Mouse (Mus musculus) CD4-positive helper T cell, adult 2 months (primary cell): ENCODE data around the gene As3mt.
"Not testable (repeated sequence)": the region's sequence is repeated elsewhere in the genome, so short reads cannot be mapped to it uniquely, and the experiment has no call there.

Source experiments
- DNase-seq: peaks from one replicate; pipeline ENCODE4 v3.0.0-alpha.2; 2012; ENCODE audit warnings: low read depth, missing footprints, low spot score

Gene As3mt

DNA sequence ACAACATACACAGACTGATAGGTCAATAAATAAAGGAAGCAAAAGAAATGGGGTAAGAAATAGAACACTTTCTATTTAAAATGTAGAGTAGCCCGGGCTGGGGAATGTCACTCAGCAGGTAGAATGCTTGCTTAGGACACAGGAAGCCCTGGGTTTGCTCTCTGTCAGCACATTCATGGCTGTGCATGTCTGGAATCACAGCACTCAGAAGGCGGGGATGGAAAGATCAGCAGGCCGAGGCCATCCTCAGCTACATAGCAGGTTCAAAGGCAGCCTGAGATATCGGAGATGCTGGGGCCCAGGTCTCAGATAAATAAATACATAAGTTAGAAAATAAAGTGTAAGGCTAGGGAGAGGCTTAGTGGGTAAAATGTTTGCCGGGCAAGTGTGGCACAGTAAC is 45.0 kb downstream of the As3mt start:
- DNase-seq = no peak

DNA sequence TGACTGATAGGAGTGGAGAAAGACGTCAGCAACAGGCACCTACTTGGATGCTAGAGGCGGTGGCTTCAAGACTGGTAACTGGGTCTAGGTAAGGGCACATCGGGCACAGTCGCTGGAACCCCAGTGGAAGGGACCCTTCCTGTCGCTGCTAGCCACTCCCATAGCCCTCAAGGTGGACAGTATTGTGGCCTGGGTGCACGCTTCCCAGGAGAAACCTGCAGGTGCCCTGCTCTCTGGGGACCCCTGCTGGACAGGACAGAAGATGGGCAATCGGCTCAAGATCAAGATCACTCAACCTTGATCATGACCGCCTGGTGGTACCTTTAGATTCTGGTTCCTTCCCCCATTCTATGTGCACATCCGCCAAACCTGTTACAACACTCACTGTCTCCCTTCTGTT is 47.8 kb downstream of the As3mt start:
- peak; percentile 29 for DNase-seq

- no peak for DNase-seq
Observed at GRCm38 (mm10) chr19:46756221-46756620, 49.0 kb downstream of the As3mt start.

DNA sequence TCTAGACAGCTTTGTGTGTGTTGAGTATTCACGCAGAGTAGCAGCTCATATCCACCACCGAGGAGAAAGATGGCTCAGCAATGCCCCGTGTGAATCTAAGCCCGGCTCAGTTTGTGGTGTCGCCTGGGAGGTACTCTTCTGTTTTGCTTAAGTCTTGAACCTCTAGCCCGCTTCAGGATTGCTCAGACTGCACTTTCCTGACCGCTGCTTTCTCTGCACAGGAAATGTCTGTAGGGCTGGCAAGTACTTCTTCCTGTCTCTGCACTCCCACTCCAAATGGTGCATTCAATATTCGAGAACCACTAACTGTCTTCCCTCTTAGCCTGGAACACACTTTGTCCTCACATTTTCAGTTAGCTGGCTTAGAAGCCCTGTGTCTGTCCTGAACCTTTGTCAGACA is 51.8 kb downstream of the As3mt start:
- peak; percentile 40 for DNase-seq

DNA sequence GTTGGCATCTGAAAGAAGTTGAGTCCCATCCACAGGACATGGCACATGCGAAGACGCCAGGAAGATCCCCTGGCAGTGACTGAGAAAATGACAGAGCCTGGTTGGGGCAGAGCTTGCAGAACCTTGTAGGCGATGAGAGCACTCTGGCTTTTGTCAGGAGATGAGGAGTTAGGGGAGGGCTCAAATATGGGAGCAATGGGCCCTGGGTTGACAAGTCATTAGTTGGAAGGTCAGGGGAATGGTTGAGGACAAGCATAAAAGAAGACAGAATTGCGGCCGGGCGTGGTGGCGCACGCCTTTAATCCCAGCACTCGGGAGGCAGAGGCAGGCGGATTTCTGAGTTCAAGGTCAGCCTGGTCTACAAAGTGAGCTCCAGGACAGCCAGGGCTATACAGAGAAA is 52.7 kb downstream of the As3mt start:
- DNase-seq = not testable (repeated sequence)

DNA sequence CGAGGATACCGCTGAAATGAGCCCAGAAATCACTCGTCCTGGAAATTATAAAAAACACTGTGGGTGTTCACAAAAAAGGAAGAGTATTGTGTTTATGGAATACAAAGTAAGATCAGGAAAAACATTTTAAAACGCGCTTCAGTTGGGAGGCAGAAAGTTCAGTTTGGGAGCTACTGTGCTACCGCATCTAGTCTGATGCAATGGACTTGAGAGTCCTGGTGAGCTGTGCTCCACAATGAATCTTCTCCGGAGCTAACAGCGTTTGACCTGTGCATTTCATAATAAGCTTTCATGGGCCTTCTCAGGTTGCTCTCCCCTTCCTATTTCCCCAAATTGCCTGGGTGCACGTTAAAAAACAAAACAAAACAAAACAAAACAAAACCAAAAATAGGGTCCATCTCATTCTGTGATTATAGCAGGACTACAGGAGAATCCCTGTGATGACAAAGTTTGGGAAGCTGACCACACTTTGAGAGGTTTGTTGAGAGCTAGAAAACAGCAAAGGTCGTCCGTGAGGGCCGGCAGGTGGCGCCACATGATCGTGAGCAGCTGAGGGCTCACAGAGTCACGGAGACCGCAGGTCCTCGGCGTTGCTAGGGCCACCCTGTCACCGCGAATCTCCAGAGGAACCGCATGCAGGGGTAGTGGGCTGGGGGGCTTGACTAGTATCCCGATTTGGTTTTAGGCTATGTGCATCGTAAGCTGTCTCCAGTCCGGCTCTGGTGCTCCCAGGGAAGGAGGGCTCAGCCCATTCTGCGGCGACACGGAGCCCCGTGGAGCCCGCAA is 53.3 kb downstream of the As3mt start:
- DNase-seq = peak; percentile 89

DNA sequence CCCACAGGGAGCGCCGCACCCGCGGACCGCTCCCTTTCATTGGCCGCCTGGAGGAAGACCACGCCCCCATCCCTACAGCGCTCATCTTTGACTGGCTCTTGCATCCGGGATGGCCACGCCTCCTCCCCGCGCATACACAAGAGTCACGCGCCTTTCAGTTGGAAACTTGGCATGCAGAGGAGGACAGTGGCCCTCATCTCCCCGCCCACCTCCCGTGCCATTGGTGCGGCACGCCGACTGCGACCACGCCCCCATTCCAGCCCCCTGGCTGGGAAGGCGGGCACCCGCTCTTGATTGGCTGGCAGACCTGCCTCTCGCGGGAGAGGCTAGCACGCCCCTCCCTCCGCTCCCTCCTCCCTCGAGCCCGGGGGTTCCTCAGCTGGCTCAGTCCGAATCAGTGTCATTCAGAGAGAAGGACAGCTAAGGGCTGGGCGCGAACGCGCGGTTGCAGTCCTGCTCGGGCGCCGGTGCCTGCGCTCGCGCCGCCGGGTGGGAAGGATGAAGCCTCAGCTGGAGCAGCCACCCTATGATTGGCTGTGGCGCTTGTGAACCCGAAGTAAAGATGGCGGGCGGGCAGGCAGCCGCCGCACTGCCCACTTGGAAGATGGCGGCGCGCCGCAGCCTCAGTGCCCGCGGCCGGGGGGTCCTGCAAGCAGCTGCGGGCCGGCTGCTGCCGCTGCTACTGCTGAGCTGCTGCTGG is 54.1 kb downstream of the As3mt start, which contains the start of gene Cnnm2:
TSS of gene Cnnm2 (plus strand) at position 350 of the 700 bp plus-strand sequence.
- peak; percentile 100 for DNase-seq

- DNase-seq = no peak
Observed at GRCm38 (mm10) chr19:46761971-46762290, 54.7 kb downstream of the As3mt start.

DNA sequence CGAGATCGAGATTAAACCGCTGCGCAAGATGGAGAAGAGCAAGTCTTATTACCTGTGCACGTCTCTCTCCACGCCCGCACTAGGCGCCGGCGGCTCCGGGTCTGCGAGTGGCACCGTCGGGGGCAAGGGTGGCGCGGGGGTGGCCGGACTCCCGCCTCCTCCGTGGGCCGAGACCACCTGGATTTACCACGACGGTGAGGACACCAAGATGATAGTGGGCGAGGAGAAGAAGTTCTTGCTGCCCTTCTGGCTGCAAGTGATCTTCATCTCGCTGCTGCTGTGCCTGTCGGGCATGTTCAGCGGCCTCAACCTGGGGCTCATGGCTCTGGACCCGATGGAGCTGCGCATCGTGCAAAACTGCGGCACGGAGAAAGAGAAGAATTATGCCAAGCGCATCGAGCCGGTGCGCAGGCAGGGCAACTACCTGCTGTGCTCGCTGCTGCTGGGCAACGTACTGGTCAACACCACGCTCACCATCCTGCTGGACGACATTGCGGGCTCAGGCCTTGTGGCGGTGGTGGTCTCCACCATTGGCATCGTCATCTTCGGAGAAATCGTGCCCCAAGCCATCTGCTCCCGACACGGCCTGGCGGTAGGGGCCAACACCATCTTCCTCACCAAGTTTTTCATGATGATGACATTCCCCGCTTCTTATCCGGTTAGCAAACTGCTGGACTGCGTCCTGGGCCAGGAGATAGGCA is 55.2 kb downstream of the As3mt start:
- DNase-seq = peak; percentile 36

DNA sequence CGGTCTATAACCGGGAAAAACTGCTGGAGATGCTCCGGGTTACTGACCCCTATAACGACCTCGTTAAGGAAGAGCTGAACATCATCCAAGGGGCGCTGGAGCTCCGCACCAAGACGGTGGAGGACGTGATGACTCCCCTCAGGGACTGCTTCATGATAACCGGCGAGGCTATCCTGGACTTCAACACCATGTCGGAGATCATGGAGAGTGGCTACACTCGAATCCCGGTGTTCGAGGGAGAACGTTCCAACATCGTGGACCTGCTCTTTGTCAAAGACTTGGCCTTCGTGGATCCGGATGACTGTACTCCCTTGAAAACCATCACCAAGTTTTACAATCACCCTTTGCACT is 55.7 kb downstream of the As3mt start:
- peak; percentile 16 for DNase-seq

DNA sequence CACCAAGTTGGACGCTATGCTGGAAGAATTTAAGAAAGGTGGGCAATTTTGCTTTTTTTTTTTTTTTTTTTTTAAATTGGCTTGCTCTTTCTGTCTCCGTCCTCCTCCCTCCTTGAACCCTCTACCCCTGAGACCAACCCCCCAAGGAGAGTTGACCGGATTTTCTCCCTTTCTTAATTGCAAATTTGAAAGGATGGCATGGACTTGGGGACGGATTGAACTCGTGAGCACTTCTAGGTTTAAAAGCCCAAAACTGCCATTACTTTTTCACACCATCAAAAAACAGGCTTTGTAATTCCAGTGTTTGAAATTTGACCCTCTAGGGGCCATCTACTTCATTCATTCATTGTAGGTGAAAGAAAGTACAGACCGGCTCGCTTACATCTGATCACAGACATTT is 56.1 kb downstream of the As3mt start:
- no peak for DNase-seq

- no peak for DNase-seq
Observed at GRCm38 (mm10) chr19:46763932-46764762, 56.9 kb downstream of the As3mt start.

GRCm38 (mm10) chr19:46764763-46765117 is 57.5 kb downstream of the As3mt start:
- no peak for DNase-seq

GRCm38 (mm10) chr19:46766125-46766524 is 58.9 kb downstream of the As3mt start:
- DNase-seq = no peak

GRCm38 (mm10) chr19:46769759-46770158 is 62.5 kb downstream of the As3mt start:
- no peak for DNase-seq

DNA sequence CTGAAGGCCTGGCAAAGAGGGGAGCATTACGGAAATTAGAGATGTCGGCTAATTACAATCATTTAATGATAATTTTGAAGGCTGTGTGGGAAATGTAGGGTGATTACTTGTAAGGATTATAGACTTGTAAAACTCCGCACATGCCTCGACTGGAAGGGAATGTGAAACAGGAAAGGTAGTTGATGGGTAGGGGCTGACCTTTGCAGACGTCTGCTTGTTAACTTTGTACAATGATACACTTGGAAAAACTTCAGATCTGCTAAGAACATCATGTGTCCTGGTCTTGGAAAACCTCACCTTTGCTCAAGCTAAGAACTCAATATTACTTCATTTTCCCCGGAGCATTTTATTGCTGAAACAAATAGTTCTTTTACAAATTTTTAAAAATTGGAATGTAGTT is 64.5 kb downstream of the As3mt start:
- DNase-seq = no peak

- no peak for DNase-seq
Observed at GRCm38 (mm10) chr19:46776391-46776790, 69.1 kb downstream of the As3mt start.

DNA sequence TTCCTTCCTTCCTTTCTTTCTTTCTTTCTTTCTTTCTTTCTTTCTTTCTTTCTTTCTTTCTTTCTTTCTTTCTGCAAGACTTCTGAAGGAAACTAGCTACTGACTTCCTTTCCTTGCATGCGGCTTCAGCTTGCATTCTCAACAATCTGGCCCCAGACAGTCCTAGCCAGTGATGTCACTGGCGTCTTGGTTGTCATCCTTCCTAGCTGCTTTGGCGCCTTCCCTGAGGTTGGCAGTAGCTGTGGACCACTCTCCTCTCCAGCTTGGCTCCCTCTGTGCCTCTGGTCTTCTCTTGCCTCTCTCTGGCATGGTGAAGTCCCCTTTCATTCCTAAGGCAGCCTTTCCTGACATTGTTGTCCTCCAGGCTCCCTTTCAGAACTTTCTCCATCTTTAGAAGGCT is 69.6 kb downstream of the As3mt start:
- DNase-seq = no peak

DNA sequence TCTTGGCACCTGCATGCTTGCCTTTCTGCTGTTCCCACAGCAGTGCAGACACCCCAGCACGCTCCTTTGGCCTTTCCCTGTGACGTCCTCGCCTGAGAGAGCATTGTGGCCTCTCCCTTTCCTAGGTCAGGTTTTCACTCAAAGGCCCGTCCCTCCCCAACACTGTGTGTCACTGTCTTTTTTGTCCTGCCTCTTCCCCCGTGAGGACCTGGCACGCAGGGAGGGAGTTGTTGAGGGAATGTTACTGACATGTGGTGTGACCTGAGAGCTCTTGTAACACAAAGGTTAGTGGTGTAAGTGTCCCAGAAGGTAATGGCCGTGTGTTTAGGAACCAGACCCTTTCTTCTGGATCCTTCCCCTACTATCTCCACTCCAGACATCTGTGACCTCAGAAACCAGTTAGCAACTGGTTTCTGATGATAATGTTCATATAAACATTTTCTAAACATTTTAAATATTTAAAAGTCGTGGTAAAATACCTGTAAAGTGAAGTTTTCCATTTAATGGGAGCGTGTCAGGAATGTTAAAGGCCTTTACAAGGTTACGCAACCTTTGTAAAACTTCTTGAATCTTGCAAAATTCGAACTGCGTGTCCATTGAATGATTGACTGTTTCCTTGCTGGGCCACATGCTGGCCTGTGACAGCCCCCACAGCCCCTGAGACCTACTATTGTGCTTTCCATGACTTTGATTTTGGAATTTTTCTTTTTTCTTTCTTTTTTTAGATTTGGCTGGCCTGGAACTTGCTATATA is 70.8 kb downstream of the As3mt start:
- DNase-seq = no peak

GRCm38 (mm10) chr19:46779130-46779529 is 71.9 kb downstream of the As3mt start:
- DNase-seq = not testable (repeated sequence)

DNA sequence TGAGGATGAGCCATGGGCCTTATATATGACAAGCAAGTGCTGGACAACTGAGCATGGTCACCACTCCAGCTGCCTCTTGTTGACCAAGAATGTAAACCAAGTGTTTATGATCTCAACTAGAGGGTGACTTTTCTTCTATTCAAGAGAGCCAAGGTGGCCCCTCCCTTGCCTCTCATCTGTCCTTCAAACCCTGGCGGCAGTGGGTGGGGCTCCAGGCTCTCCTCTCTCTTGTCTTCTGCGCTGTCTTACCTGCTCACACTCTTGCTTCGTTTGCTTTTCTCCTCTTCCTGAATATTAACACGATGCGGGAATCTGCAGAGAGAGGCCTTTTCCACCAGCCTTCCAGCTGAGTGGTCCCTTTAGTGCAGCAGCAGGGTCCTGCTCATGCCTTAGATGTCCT is 76.8 kb downstream of the As3mt start:
- DNase-seq = no peak
